Mouse (Mus musculus) forebrain, embryonic 15.5 days (tissue): ENCODE results near the gene Pappa2. TPM values are rescaled to one million over a fixed set of nuclear protein-coding genes. Genes with fewer than 3 reads are reported as not detected.

ENCODE experiments used
- ATAC-seq: fragments of 200-750 bp; cut with Nextera tagmentation; replicated peaks from 2 replicates; pipeline ENCODE4 v1.8.0; 2017; ENCODE audit warnings: mild to moderate bottlenecking, moderate TSS enrichment, moderate library complexity
- H3K27ac ChIP-seq: fragments of 300-500 bp; sonication (generic); replicated peaks from 2 replicates; pipeline ENCODE4 v1.5.1; 2015; ENCODE audit warnings: mild to moderate bottlenecking, inconsistent platforms
- H3K27me3 ChIP-seq: fragments of 300-500 bp; sonication (generic); 2 replicates; pipeline ENCODE4 v1.6.1; 2015; ENCODE audit warnings: inconsistent platforms
- H3K36me3 ChIP-seq: fragments of 300-500 bp; sonication (generic); 2 replicates; pipeline ENCODE4 v1.6.1; 2015; ENCODE audit warnings: mild to moderate bottlenecking, inconsistent platforms
- H3K4me1 ChIP-seq: fragments of 300-500 bp; sonication (generic); 2 replicates; pipeline ENCODE4 v1.6.1; 2015; ENCODE audit warnings: inconsistent platforms
- H3K4me2 ChIP-seq: fragments of 300-500 bp; sonication (generic); replicated peaks from 2 replicates; pipeline ENCODE4 v1.6.1; 2015; ENCODE audit warnings: mild to moderate bottlenecking, inconsistent platforms
- H3K4me3 ChIP-seq: fragments of 300-500 bp; sonication (generic); 2 replicates; pipeline ENCODE4 v1.5.1; 2015; ENCODE audit warnings: mild to moderate bottlenecking, inconsistent platforms
- H3K9ac ChIP-seq: fragments of 300-500 bp; sonication (generic); replicated peaks from 2 replicates; pipeline ENCODE4 v1.6.1; 2015; ENCODE audit warnings: mild to moderate bottlenecking, inconsistent platforms
- H3K9me3 ChIP-seq: fragments of 300-500 bp; sonication (generic); 2 replicates; pipeline ENCODE4 v1.6.1; 2016; ENCODE audit warnings: inconsistent platforms
- WGBS: fragments of 180-500 bp; shearing (Covaris S2); methylation state at CpG from one replicate; pipeline ENCODE4 v1.1.7; 2015; ENCODE audit warnings: mixed read lengths; 5-methylcytosine and 5-hydroxymethylcytosine counted together
- polyA plus RNA-seq: library from polyadenylated mRNA; unstranded; fragments of >200 nt; fragmentation: Nextera tagmentation; extraction: Ambion mirVana; gene quantifications from 2 replicates; pipeline ENCODE4 v1.2.1, GENCODE M21; 2015

Gene Pappa2
- polyA plus RNA-seq, 1 experiment from 2014 or later, result 0.94 TPM

DNA sequence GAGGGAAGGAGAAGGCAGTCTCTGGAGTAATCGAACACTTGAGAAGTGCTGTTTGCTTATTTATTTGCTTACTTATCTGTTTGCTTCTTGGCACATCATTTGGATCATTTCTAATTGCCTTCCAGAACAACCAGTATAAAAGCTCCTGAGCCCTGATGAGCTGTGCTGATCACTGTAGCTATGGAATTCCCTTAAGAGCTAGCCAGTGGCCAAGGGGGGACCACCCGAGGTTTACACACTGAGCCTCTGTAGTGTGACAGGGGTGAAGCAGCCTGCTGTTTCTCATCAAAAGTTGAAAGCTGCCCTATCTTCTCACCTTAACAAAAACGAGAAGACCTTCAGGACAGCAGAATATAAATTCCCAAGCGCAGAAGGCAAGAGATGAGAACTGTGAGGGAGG, 35.4 kb downstream of the Pappa2 start:
- Histone ChIP-seq H3K36me3 (no peaks in the 10 kb centered on the region), H3K9me3 (no peaks in the 10 kb centered on the region), H3K9ac (no peak overlapping the region), H3K4me2 (no peak overlapping the region), H3K27me3 (no peaks in the 10 kb centered on the region), H3K4me3 (no peak overlapping the region), H3K27ac (no peak overlapping the region), H3K4me1 (no peaks in the 10 kb centered on the region)
- no peak for ATAC-seq
- 80% methylated on average over 4 of the region's 4 CpGs for WGBS

DNA sequence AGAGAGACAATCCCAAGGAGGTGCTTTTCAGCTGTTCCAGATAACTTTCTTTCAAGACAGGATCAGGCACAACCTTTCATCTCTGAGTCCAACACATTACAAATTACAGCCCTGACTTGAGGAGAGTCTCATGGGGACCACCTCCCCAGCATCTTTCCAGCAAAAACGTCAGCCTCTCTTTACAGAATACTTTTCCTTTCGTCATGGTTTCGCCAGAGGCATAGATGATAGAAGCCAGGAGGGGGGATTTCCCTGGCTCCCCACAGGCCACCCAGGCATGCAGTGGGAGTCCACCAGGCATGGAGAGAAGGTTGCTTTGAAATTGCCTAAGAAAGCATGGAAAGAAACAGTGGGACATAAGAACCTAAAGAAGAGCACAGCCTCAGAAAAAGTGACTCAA, 37.4 kb downstream of the Pappa2 start:
- Histone ChIP-seq H3K4me3 (no peak overlapping the region), H3K9ac (no peak overlapping the region), H3K27me3 (no peaks in the 10 kb centered on the region), H3K9me3 (no peaks in the 10 kb centered on the region), H3K36me3 (no peaks in the 10 kb centered on the region), H3K27ac (no peak overlapping the region), H3K4me2 (no peak overlapping the region), H3K4me1 (no peaks in the 10 kb centered on the region)
- 73% methylated on average over 3 of the region's 3 CpGs for WGBS
- ATAC-seq, result no peak

DNA sequence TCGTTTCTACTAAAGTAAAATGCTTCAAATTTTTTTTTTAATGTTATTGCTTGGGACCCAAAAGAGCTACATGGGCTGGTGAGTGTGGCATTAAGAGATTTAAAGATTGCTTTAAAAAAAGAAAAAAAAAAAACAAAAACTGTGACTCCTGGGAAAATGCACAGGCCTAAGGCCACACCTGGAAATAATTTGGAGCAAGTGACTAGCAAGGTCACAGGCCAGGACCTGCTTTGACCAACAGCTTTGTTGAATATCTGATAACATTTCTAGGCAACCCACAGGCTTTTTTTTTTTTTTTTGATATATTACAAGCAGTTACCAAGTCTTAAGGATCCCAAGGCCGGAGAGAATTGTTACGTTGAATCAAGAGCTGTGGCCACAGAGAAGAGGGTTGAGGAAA, 39.3 kb downstream of the Pappa2 start:
- ATAC-seq, result no peak
- WGBS, result 89% methylated on average over 3 of the region's 3 CpGs
- H3K27ac ChIP-seq, result no peak overlapping the region

DNA sequence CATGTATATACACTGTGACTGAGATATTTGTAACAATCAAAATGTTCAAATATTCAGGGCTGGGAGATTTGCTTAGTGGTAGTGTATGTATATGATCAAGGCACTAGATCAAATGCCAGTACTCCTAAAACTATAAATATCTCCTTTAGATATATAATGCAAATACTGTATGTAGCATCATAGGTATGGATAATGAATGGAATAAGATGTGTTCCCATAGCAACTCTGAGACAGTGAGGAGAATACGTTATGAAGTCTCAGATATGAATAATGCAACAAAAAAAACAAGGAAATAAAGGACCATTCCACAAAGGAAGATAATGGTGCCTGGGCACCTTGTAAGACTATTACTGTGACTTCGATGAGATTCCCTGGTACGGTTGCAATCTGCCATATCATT, 45.8 kb downstream of the Pappa2 start:
- 81% methylated on average over 3 of the region's 3 CpGs for WGBS
- H3K9ac ChIP-seq, result no peak overlapping the region
- H3K4me1 ChIP-seq, result no peaks in the 10 kb centered on the region
- H3K27me3 ChIP-seq, result no peaks in the 10 kb centered on the region
- ATAC-seq, result no peak
- H3K4me3 ChIP-seq, result no peak overlapping the region
- no peaks in the 10 kb centered on the region for H3K9me3 ChIP-seq
- H3K36me3 ChIP-seq, result no peaks in the 10 kb centered on the region
- no peak overlapping the region for H3K4me2 ChIP-seq
- H3K27ac ChIP-seq, result no peak overlapping the region

More for the DNA sequence above, 39.3 kb downstream of the Pappa2 start:
- Histone ChIP-seq H3K27me3 (no peaks in the 10 kb centered on the region), H3K4me3 (no peak overlapping the region), H3K9me3 (no peaks in the 10 kb centered on the region), H3K4me1 (no peaks in the 10 kb centered on the region), H3K36me3 (no peaks in the 10 kb centered on the region), H3K9ac (no peak overlapping the region), H3K4me2 (no peak overlapping the region)

DNA sequence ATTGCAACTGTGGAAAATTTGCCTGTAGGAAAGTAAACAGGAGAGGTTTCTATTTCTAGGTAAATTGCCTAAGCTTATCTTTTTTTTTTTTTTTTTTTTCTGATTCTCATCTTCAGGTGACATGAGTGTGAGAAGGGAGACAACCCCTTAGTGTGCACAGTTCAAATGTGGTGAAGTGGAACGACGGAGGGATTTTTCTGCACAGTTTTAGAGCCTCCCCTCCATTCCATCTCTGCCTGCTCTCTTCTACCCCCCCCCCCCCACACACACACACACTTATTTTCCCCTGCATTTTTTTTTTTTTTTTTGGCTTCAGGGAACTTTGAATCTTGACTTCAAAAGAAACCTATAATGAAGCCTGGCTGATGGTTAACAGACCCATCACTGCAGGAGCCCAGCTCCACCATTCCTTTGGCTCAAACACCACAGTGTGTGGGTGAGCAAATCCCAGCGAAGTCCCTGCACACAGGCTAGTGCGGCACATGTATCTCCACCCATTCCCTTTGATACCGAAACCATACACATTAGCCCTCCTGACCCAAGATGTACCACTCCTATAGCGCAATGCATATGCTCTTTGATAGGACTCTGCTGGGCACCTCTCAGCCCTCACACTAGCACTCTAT, 49.0 kb downstream of the Pappa2 start:
- no peaks in the 10 kb centered on the region for H3K36me3 ChIP-seq
- no peak for ATAC-seq
- H3K27ac ChIP-seq, result no peak overlapping the region
- H3K4me1 ChIP-seq, result no peaks in the 10 kb centered on the region
- H3K9me3 ChIP-seq, result no peaks in the 10 kb centered on the region
- 91% methylated on average over 6 of the region's 6 CpGs for WGBS
- H3K4me3 ChIP-seq, result no peak overlapping the region
- no peak overlapping the region for H3K9ac ChIP-seq
- no peak overlapping the region for H3K4me2 ChIP-seq
- H3K27me3 ChIP-seq, result no peaks in the 10 kb centered on the region

DNA sequence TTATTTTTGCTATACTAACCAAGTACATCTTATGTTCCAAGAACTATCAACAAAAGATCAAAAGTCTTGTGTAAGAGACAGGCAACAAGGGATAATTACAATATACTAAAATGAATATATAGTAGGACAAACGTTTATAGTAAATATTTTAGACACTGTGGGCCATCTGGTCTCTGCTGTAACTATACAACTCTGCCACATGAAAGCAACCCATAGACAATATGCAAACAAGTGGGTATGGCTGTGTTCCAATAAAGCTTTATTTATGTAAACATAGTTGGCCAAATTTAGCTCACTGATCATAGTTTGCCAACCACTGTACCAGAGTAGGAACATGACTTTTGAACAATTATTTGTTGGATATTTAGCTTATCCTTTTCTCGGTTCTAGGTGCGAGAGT, 50.9 kb downstream of the Pappa2 start:
- Histone ChIP-seq H3K27ac (no peak overlapping the region), H3K9ac (no peak overlapping the region), H3K4me1 (no peaks in the 10 kb centered on the region), H3K4me2 (no peak overlapping the region), H3K9me3 (no peaks in the 10 kb centered on the region), H3K36me3 (no peaks in the 10 kb centered on the region), H3K27me3 (no peaks in the 10 kb centered on the region), H3K4me3 (no peak overlapping the region)
- WGBS, result 73% methylated on average over 3 of the region's 3 CpGs
- ATAC-seq, result no peak

DNA sequence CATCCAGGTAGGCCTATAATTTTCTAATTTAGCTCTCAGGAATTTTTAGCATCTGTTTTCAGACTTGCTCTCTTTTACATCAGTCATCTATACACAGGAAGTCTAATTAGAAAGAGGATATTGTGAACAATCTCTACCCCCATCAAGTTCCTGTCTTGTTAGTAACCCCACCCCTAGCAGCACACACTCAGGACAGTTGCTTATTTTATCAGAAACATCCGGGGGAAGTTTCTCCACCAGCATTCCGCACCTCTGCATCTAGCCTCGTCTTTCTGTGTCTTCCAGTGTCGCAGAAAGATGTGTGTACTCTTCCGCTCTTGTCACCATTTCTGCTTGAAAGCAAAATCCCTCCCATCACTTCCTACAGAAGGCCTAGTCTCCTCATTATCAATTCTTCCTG, 59.8 kb downstream of the Pappa2 start:
- WGBS, result 87% methylated on average over 5 of the region's 5 CpGs
- Histone ChIP-seq H3K36me3 (no peaks in the 10 kb centered on the region), H3K27me3 (no peaks in the 10 kb centered on the region), H3K4me1 (no peaks in the 10 kb centered on the region), H3K9me3 (no peaks in the 10 kb centered on the region), H3K4me3 (no peak overlapping the region), H3K4me2 (no peak overlapping the region), H3K9ac (no peak overlapping the region), H3K27ac (no peak overlapping the region)
- ATAC-seq, result no peak

DNA sequence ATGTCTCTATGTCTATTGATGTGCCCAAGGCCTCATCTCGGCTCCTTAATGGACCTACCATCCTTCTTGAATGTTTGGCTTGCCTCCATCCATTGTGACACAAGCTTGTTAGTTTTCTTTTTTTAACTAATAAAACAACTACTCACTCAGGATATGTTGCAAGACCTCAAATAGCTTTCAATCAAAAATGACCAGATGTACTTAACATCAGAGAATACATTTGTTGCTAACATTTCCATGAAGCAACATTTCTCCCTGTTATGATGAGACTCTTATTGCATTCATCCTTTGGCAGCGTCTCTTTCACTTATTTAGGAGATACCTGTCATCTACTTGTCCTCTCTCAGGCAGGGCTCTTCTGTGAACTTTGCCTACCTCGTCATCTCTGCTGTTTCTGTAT, 61.4 kb downstream of the Pappa2 start:
- Histone ChIP-seq H3K4me2 (no peak overlapping the region), H3K9me3 (no peaks in the 10 kb centered on the region), H3K4me3 (no peak overlapping the region), H3K27me3 (no peaks in the 10 kb centered on the region), H3K4me1 (no peaks in the 10 kb centered on the region), H3K36me3 (no peaks in the 10 kb centered on the region), H3K27ac (no peak overlapping the region), H3K9ac (no peak overlapping the region)
- ATAC-seq, result no peak
- WGBS, result 75% methylated on average over 3 of the region's 3 CpGs

DNA sequence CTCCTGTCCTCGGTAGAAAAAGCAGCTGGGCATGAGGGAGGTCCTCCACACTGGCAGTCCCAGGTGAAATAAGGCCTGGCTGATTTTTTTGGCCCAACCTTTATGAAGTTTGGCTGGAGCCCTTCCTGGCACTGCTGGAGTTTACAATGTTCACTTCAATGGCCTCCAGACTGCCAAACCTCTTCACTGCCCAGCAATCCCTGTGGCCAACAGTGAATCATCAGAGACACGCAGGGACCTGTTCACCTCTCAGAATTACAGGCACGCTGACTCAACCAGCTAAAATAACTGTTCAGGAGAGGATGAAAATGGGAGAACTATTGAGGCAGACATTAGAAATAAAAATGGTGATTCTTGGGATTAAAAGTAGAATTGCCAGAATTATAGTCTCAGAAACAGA, 63.2 kb downstream of the Pappa2 start:
- Histone ChIP-seq H3K4me3 (no peak overlapping the region), H3K27me3 (no peaks in the 10 kb centered on the region), H3K4me2 (no peak overlapping the region), H3K36me3 (no peaks in the 10 kb centered on the region), H3K9ac (no peak overlapping the region), H3K27ac (no peak overlapping the region), H3K4me1 (no peaks in the 10 kb centered on the region), H3K9me3 (no peaks in the 10 kb centered on the region)
- 89% methylated on average over 3 of the region's 3 CpGs for WGBS
- no peak for ATAC-seq

DNA sequence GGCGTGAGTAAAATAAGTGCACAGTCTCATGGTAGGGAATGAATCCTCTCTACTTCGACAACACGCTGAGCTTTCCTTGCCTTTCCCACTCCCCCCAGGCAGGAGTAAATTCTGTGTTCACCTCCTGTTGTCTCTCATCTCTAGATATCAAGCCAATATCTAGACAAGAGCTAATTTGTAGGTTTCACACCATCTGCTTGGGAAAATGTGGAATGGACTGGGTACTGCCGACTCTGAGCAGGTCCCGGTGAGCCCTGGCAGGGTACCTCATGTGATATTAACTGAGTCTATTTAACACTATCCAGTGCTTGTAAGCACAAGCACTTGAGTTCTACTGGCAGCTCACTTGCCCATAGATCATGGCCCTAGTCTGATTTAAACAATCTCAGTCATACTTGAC, 64.7 kb downstream of the Pappa2 start:
- WGBS, result 86% methylated on average over 5 of the region's 5 CpGs
- Histone ChIP-seq H3K4me3 (no peak overlapping the region), H3K4me1 (no peaks in the 10 kb centered on the region)

DNA sequence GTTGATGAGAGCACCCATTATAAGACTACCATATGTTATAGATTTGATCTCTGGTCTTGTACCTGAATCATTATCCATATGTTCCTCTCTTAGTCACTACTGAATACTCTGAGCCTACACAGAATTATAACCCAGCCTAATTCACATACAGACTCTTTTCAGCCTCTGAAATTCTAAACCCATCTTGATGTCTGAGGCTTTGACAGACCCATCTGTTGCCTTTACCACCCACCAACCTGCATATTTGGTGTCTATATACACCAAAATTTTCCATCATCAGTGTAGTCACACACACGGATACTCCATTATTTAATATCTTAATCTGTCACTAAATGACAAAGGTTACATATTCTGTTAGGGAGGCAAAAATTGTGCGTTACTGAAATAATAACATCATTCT, 69.6 kb downstream of the Pappa2 start:
- WGBS, result 89% methylated on average over 2 of the region's 2 CpGs
- Histone ChIP-seq H3K27me3 (no peaks in the 10 kb centered on the region), H3K4me2 (no peak overlapping the region), H3K4me1 (no peaks in the 10 kb centered on the region), H3K9me3 (no peaks in the 10 kb centered on the region), H3K9ac (no peak overlapping the region), H3K4me3 (no peak overlapping the region), H3K36me3 (no peaks in the 10 kb centered on the region), H3K27ac (no peak overlapping the region)
- no peak for ATAC-seq

More for the DNA sequence above, 64.7 kb downstream of the Pappa2 start:
- no peaks in the 10 kb centered on the region for H3K9me3 ChIP-seq
- H3K4me2 ChIP-seq, result no peak overlapping the region
- no peak overlapping the region for H3K9ac ChIP-seq
- H3K27ac ChIP-seq, result no peak overlapping the region
- no peak for ATAC-seq
- H3K36me3 ChIP-seq, result no peaks in the 10 kb centered on the region
- no peaks in the 10 kb centered on the region for H3K27me3 ChIP-seq

DNA sequence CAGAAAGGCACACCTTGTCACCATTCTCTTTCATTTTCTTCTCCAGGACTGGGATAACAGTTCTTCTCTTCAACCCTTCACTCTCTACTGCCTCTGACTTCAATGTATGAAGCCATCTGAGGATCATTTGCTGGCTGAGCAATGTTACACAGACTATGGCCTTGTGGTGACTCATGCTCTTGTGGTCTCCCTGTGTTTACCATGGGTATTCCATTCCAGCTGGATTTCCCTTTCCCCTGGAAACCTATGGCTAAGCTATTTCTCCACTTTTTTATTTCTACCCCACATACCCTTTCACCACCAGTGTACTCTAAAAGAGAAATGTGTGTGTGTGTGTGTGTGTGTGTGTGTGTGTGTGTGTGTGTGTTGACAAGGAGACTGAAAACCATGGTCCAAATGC, 83.0 kb downstream of the Pappa2 start:
- no peaks in the 10 kb centered on the region for H3K9me3 ChIP-seq
- ATAC-seq, result no peak

DNA sequence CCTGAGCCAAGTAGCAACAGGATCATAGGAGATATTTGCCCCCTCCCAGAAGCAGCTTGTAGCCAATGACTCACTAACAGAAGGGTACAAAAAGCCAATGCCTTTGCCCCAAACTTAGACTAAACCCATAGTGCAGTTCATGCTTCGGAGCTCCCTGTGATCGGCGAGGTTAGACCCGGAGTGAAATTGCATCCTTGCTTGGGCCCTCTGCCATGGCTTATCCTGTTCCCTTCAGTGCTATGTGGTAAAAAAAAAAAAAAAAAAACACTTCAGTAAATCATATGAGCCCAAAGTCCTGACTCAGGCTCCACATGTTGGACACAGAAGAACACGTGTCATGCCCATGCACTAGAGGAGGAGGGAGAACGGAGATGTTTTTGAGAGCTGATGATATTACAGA, 85.8 kb downstream of the Pappa2 start:
- Histone ChIP-seq H3K4me1 (no peaks in the 10 kb centered on the region), H3K27me3 (no peaks in the 10 kb centered on the region), H3K4me2 (no peak overlapping the region), H3K9me3 (no peaks in the 10 kb centered on the region), H3K4me3 (no peak overlapping the region), H3K9ac (no peak overlapping the region), H3K27ac (no peak overlapping the region), H3K36me3 (no peaks in the 10 kb centered on the region)
- no peak for ATAC-seq
- WGBS, result 87% methylated on average over 6 of the region's 6 CpGs

More for the DNA sequence above, 83.0 kb downstream of the Pappa2 start:
- no peak overlapping the region for H3K27ac ChIP-seq
- H3K27me3 ChIP-seq, result no peaks in the 10 kb centered on the region
- no peak overlapping the region for H3K4me2 ChIP-seq
- H3K36me3 ChIP-seq, result no peaks in the 10 kb centered on the region
- no peak overlapping the region for H3K4me3 ChIP-seq
- no peaks in the 10 kb centered on the region for H3K4me1 ChIP-seq
- no peak overlapping the region for H3K9ac ChIP-seq
